Mouse (Mus musculus) ZHBTc4 (cell line): Measurements from ENCODE around the gene Csn1s2a.
A peak's percentile ranks its signal among the peaks of the same experiment; 100 is the strongest.

Experiments
- DNase-seq: peaks from one replicate; pipeline ENCODE4 v3.0.0-alpha.2; 2011; ENCODE audit warnings: low read depth, low spot score

Gene Csn1s2a

GRCm38 (mm10) chr5:87774267-87774666 is at the start of gene Csn1s2a:
TSS of gene Csn1s2a (plus strand) at chr5:87774567.
- no peak for DNase-seq

GRCm38 (mm10) chr5:87734821-87735220 is 39.5 kb upstream of the Csn1s2a start:
- no peak for DNase-seq

DNA sequence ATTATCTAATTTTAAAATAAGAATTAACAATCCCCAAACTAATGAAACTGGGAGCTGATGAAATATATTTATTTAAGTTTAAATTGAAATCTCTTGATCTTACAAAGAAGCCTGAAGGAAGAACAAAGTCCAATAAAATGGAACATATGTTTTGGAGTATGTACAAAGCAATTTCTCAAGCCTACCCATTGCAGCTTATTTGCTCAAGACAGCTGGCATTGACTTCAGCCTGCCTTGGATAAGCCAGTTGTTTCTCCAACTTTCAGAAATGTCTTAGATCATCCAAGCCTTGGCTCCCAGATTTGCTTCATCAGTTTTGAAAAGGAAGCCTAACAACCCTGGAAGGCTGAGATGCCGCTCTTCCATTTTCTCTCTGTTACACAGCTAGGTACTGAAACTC is 20.9 kb upstream of the Csn1s2a start:
- DNase-seq, result no peak

- DNase-seq, result no peak
These were observed 9.8 kb upstream of the Csn1s2a start for GRCm38 (mm10) chr5:87764546-87764945.

- DNase-seq, result peak; percentile 90
These were observed 2.2 kb upstream of the Csn1s2a start for GRCm38 (mm10) chr5:87772151-87772550.

- DNase-seq, result peak; percentile 2
These were observed 8.4 kb downstream of the Csn1s2a start for GRCm38 (mm10) chr5:87782731-87783130.

DNA sequence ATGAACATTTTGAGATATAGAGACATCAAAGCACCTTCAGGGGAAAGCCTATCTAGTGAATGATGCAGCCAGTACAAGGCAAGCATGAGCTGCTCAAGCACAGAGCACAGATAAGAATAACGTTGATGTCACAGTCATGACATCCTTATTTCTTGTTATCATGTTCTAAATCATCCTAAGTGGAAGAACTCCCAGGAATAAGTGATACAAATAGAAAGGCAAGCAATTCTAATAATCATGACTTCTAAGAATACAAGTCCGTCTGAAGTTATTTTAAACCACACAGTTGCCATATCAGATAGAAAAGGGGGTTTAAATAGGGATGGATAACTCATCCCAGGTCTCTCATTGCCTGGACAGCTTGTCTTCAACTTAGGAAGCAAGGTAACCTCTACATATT is 33.4 kb downstream of the Csn1s2a start, which contains the start of gene Csn1s2b:
Gene Csn1s2b (plus strand): TSS at position 301 of the 400 bp plus-strand sequence.
- no peak for DNase-seq

GRCm38 (mm10) chr5:87809253-87809652 is 34.9 kb downstream of the Csn1s2a start:
- DNase-seq, result no peak

- DNase-seq, result no peak
These were observed 51.0 kb downstream of the Csn1s2a start, which contains the start of gene Prr27 for GRCm38 (mm10) chr5:87825386-87825785. TSS of gene Prr27 (plus strand) at chr5:87825686.
